Mouse (Mus musculus) midbrain, embryonic 14.5 days (tissue): ENCODE measurements at regions not wholly inside any gene's neighbourhood (a gene's known extent, or its start where the extent isn't known, plus 50 kb on each side); places are given as distances from the start of the nearest gene placed in this dataset.

Source experiments
- ATAC-seq: fragments of 200-750 bp; cut with Nextera tagmentation; 2 replicates; pipeline ENCODE4 v1.8.0; 2017; ENCODE audit warnings: moderate number of reproducible peaks, moderate library complexity; ENCODE audit not compliant: low FRiP score, low TSS enrichment
- DNase-seq: peaks from one replicate; pipeline ENCODE4 v3.0.0-alpha.2; 2015
- H3K27ac ChIP-seq: fragments of 300-500 bp; sonication (generic); replicated peaks from 2 replicates; pipeline ENCODE4 v1.5.1; 2014; ENCODE audit warnings: mild to moderate bottlenecking, low read depth, low read length, moderate library complexity
- H3K27me3 ChIP-seq: fragments of 300-500 bp; sonication (generic); 2 replicates; pipeline ENCODE4 v1.6.1; 2014; ENCODE audit warnings: low read length, control low read depth, mixed read lengths; ENCODE audit not compliant: control insufficient read depth, insufficient read depth
- H3K36me3 ChIP-seq: fragments of 300-500 bp; sonication (generic); 2 replicates; pipeline ENCODE4 v1.6.1; 2014; ENCODE audit warnings: low read length, control low read depth; ENCODE audit not compliant: control insufficient read depth, insufficient read depth
- H3K4me1 ChIP-seq: fragments of 300-500 bp; sonication (generic); 2 replicates; pipeline ENCODE4 v1.6.1; 2014; ENCODE audit warnings: mild to moderate bottlenecking, antibody characterized with exemption, low read length, control low read depth; ENCODE audit not compliant: control insufficient read depth, insufficient read depth
- H3K4me2 ChIP-seq: fragments of 300-500 bp; sonication (generic); 2 replicates; pipeline ENCODE4 v1.6.1; 2014; ENCODE audit warnings: mild to moderate bottlenecking, low read length, moderate library complexity
- H3K4me3 ChIP-seq: fragments of 300-500 bp; sonication (generic); replicated peaks from 2 replicates; pipeline ENCODE4 v1.5.1; 2014; ENCODE audit warnings: low read depth, low read length
- H3K9ac ChIP-seq: fragments of 300-500 bp; sonication (generic); replicated peaks from 2 replicates; pipeline ENCODE4 v1.6.1; 2014; ENCODE audit warnings: mild to moderate bottlenecking, low read length, moderate library complexity
- H3K9me3 ChIP-seq: fragments of 300-500 bp; sonication (generic); 2 replicates; pipeline ENCODE4 v1.6.1; 2016; ENCODE audit warnings: low read length, control low read depth, mixed read lengths; ENCODE audit not compliant: control insufficient read depth
- WGBS: fragments of 180-500 bp; shearing (Covaris S2); extraction: QIAGEN DNeasy Blood & Tissue Kit; methylation state at CpG from one replicate; pipeline ENCODE4 v1.1.7; 2014; 5-methylcytosine and 5-hydroxymethylcytosine counted together

DNA sequence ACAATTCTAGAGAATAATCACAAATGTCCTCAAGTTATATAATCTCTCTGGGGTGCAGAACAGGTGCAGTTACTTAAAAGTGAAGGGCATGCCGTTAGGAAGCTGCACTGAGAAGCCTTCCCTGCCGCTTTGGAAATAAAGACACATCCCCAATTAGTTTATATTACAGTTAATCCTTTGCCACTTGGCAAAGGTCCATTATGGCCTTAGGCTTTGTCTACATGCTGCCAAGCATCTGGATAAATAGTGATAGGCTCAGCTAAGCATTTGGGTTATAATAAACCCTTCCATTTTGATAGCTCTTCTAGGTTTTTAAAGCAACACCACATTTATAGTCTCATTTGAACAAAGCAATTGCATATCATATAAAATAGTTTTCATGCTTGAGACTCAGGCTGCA lies 625.6 kb downstream of the Klhl13 start:
- Histone ChIP-seq H3K9me3 (no peaks in the 10 kb centered on the region), H3K4me3 (no peak overlapping the region), H3K27ac (no peak overlapping the region), H3K27me3 (no peaks in the 10 kb centered on the region), H3K4me1 (no peaks in the 10 kb centered on the region), H3K36me3 (no peaks in the 10 kb centered on the region), H3K9ac (no peak overlapping the region), H3K4me2 (no peak overlapping the region)
- WGBS: 48% methylated on average over 2 of the region's 2 CpGs
- no peak for ATAC-seq
- peak; percentile 56 for DNase-seq

DNA sequence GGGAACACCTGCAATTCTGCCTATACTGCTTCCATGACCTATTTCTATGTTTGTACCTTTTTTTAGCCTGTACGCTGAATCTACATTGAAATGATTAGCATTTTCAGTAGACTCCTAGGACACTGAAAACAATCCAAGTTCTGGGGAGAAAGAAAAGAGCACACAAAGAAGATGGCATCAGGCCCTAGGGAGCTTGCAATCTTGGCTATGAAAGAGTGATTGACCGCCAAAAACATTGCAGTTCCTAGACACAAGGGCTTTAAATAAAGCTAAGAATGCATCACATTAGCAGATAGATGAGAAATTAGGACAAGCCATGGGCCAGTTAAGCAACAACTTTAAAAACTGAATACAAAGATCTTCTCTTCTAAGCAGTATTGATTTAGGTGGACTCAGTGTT lies 666.7 kb downstream of the Klhl13 start:
- no peaks in the 10 kb centered on the region for H3K4me1 ChIP-seq
- peak; percentile 15 for DNase-seq
- no peak for ATAC-seq
- 79% methylated on average over 2 of the region's 2 CpGs for WGBS
- no peaks in the 10 kb centered on the region for H3K9me3 ChIP-seq
- no peak overlapping the region for H3K4me2 ChIP-seq
- no peaks in the 10 kb centered on the region for H3K36me3 ChIP-seq
- no peaks in the 10 kb centered on the region for H3K27me3 ChIP-seq
- no peak overlapping the region for H3K4me3 ChIP-seq
- no peak overlapping the region for H3K27ac ChIP-seq
- no peak overlapping the region for H3K9ac ChIP-seq

DNA sequence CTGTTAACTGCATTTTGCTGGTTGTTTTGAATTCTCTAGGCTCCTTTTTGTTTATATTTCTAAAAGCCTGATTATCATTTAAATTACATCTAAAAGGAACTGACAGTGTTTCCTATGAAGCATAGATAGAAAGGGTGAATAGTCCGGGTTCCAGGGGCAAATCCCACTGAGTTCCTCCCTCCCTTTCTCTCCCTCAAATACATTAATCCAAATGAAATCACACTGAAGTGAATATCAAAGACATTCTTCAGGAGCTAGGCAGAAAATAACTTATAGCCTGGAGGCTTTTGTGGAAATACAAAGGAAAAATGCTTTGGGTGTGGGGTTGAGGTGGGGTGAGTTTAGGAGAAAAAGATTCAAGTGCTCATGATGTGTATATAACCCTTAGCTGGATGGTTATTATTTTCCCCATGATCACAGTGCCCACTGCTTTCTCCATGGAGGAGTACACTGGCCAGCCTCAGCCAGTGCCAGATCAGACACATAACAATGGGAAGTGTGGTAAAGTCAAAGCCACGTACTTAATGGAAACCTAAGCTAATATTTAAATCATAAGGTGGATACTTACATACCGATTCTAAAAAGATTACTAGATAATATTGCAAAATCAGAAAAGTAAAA lies 707.0 kb downstream of the Klhl13 start:
- Histone ChIP-seq H3K4me2 (no peak overlapping the region), H3K4me1 (no peaks in the 10 kb centered on the region), H3K27me3 (no peaks in the 10 kb centered on the region), H3K9ac (no peak overlapping the region), H3K4me3 (no peak overlapping the region), H3K9me3 (no peaks in the 10 kb centered on the region), H3K36me3 (no peaks in the 10 kb centered on the region), H3K27ac (0 out of 2 replicates have a peak overlapping the region, but pooled peaks have one; percentile 20)
- DNase-seq (peak; percentile 23), ATAC-seq (no peak)
- 52% methylated on average over 3 of the region's 3 CpGs for WGBS
